Comparison of ENCODE assay signal across 8 mouse cellular contexts in the genomic region with DNA sequence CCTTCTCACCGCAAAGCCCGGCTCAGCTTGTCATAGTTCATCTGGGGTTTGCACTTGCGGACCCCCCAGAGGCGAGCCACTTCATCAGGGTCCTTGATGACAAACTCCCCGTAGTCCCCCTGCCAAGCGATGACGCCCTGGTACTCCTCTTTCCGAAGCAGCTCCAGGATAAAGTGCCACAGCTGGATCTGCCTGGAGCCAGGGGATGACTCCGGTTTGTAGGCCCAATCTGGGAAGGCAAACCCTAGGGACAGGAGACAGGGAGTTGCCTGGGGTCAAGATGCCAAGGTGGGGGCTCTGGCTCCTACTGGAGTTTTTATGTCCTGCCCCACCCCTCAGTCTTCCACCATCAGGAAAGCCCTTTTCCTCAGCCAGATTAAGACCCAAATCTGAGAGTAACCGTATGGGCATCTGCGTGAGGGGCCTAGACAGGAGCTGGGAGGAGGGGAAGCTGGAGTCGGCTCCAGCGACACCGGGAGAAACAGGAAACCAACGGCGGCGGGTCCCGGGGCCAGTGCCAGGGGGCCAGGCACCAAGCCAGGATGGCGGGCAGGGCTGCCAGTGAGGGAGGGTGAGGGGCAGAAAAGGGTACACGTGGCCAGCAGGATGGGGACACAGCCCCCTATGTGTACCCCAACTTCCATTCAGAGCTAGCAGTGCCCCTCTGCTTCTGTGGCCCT. TPM values are rescaled to one million over a fixed set of nuclear protein-coding genes. Genes with fewer than 3 reads are reported as not detected.
DNase-seq lines count a peak whose midpoint lies in the region; ATAC-seq and TF ChIP-seq lines count a peak whose summit lies in the region.

No protein-coding gene starts in this region.

- TF ChIP-seq CTCF in olfactory bulb, adult 2 months (IDR thresholded peaks at IDR 0.05; ENCODE audit: insufficient read depth, low read depth, low read length), result no peak

- 46% methylated on average over 20 of the region's 20 CpGs for WGBS in kidney, embryonic 14.5 days
- WGBS in liver, embryonic 11.5 days, result 70% methylated on average over 20 of the region's 20 CpGs
- 15% methylated on average over 20 of the region's 20 CpGs for WGBS in olfactory bulb, adult 2 months

- 0 out of 2 replicates have a peak, but pooled peaks have one; percentile 18 for TF ChIP-seq POLR2A in olfactory bulb, adult 2 months (IDR thresholded peaks at IDR 0.05; ENCODE audit: insufficient read depth, low read depth, low read length)

- no peaks in the 10 kb centered on the region for H3K9me3 ChIP-seq in kidney, embryonic 14.5 days (ENCODE audit: control insufficient read depth, low read length)
- no peaks in the 10 kb centered on the region for H3K9me3 ChIP-seq in liver, embryonic 11.5 days (ENCODE audit: control insufficient read depth, low read length)

- no peak for ATAC-seq in kidney, embryonic 14.5 days (ENCODE audit: low FRiP score, low TSS enrichment)
- ATAC-seq in liver, embryonic 11.5 days (replicated peaks; ENCODE audit: low FRiP score), result no peak
- ATAC-seq in CD4-positive, CD25-positive, alpha-beta regulatory T cell, adult 4 months, result no peak

- peak overlapping the region; percentile 73 for H3K4me3 ChIP-seq in kidney, embryonic 14.5 days (ENCODE audit: low read length)
- H3K4me3 ChIP-seq in liver, embryonic 11.5 days (ENCODE audit: low read depth, low read length), result peak overlapping the region; percentile 26; the same call in 1 of the 2 replicates
- peak overlapping the region; percentile 87 for H3K4me3 ChIP-seq in olfactory bulb, adult 2 months (ENCODE audit: insufficient read depth, low read depth, low read length)

- H3K36me3 ChIP-seq in kidney, embryonic 14.5 days (ENCODE audit: control insufficient read depth, insufficient read depth, low read length), result peaks cover 41% of the 10 kb centered on the region
- peaks cover 27% of the 10 kb centered on the region for H3K36me3 ChIP-seq in liver, embryonic 11.5 days (ENCODE audit: control insufficient read depth, insufficient read depth, low read length)

- DNase-seq in cerebellum, adult 9-10 months, result peak; percentile 63
- no peak for DNase-seq in cerebellum, adult 11-12 months
- peak; percentile 70 for DNase-seq in adrenal gland, postnatal 10 days
- peak; percentile 72 for DNase-seq in frontal cortex, postnatal 14 days (ENCODE audit: low spot score in 2 of 2)
- DNase-seq in liver, embryonic 11.5 days (ENCODE audit: low spot score), result no peak

- H3K4me2 ChIP-seq in kidney, embryonic 14.5 days (replicated peaks; ENCODE audit: low read depth, low read length), result peak overlapping the region; percentile 94
- H3K4me2 ChIP-seq in liver, embryonic 11.5 days, result peak overlapping the region; percentile 91

- no peaks in the 10 kb centered on the region for H3K27me3 ChIP-seq in kidney, embryonic 14.5 days (ENCODE audit: control insufficient read depth, insufficient read depth, low read length)
- H3K27me3 ChIP-seq in liver, embryonic 11.5 days (replicated peaks; ENCODE audit: control insufficient read depth, insufficient read depth, low read length), result no peaks in the 10 kb centered on the region

- H3K9ac ChIP-seq in kidney, embryonic 14.5 days (ENCODE audit: low read depth, low read length), result peak overlapping the region; percentile 90; the same call in 1 of the 2 replicates
- H3K9ac ChIP-seq in liver, embryonic 11.5 days (ENCODE audit: low read depth, low read length), result peak overlapping the region; percentile 20; the same call in 1 of the 2 replicates

- H3K4me1 ChIP-seq in kidney, embryonic 14.5 days (ENCODE audit: control insufficient read depth, insufficient read depth, low read length), result peaks cover 38% of the 10 kb centered on the region
- peaks cover 30% of the 10 kb centered on the region for H3K4me1 ChIP-seq in liver, embryonic 11.5 days (replicated peaks; ENCODE audit: control insufficient read depth, insufficient read depth, low read length)
- H3K4me1 ChIP-seq in olfactory bulb, adult 2 months (ENCODE audit: control insufficient read depth, insufficient read depth, low read length), result peaks cover 54% of the 10 kb centered on the region

- H3K27ac ChIP-seq in kidney, embryonic 14.5 days (ENCODE audit: low read depth, low read length), result peak overlapping the region; percentile 27; the same call in 1 of the 2 replicates
- no peak overlapping the region for H3K27ac ChIP-seq in liver, embryonic 11.5 days (ENCODE audit: low read depth, low read length)
- H3K27ac ChIP-seq in olfactory bulb, adult 2 months (ENCODE audit: insufficient read depth, low read depth, low read length), result peak overlapping the region; percentile 87

RNA-seq across cellular contexts. Expression of a gene that starts 4.3 kb away (rescaled TPM):
- total RNA-seq in adrenal gland, postnatal 10 days (2021), result 10 to 100 TPM; 33.0 to 42.3 TPM
- 22.4 and 28.8 TPM in 2 replicates for polyA plus RNA-seq in kidney, embryonic 14.5 days (2014; fragmentation: Nextera tagmentation; extraction: Ambion mirVana)
- polyA plus RNA-seq in liver, embryonic 11.5 days (2014; fragmentation: Nextera tagmentation; extraction: Ambion mirVana), result 13.8 and 16.4 TPM in 2 replicates
- polyA plus RNA-seq in olfactory bulb, adult 2 months (2012; ENCODE audit: insufficient read depth, insufficient read length, low replicate concordance, missing spikeins), result not detected in 2 replicates
- under 1 TPM; 0.22 to 0.42 TPM for polyA plus RNA-seq in CD4-positive, CD25-positive, alpha-beta regulatory T cell, adult 4 months (2017; shearing (Covaris generic))

RNA-seq across cellular contexts. Expression of a gene that starts 8.6 kb away (rescaled TPM):
- total RNA-seq in adrenal gland, postnatal 10 days (2021), result 10 to 100 TPM; 92.5 to 96.7 TPM
- polyA plus RNA-seq in kidney, embryonic 14.5 days (2014; fragmentation: Nextera tagmentation; extraction: Ambion mirVana), result 15.7 and 18.5 TPM in 2 replicates
- polyA plus RNA-seq in liver, embryonic 11.5 days (2014; fragmentation: Nextera tagmentation; extraction: Ambion mirVana), result 11.0 and 13.0 TPM in 2 replicates
- not detected in 2 replicates for polyA plus RNA-seq in olfactory bulb, adult 2 months (2012; ENCODE audit: insufficient read depth, insufficient read length, low replicate concordance, missing spikeins)
- 10 to 100 TPM in 1 of 2 experiments, 1 to 10 TPM in 1; 8.9 to 11.3 TPM for polyA plus RNA-seq in CD4-positive, CD25-positive, alpha-beta regulatory T cell, adult 4 months (2017; shearing (Covaris generic))

RNA-seq across cellular contexts. Expression of a gene that starts 21.3 kb away (rescaled TPM):
- 100 to 1,000 TPM in 1 of 2 experiments, 10 to 100 TPM in 1; 92.7 to 116 TPM for total RNA-seq in adrenal gland, postnatal 10 days (2021)
- polyA plus RNA-seq in kidney, embryonic 14.5 days (2014; fragmentation: Nextera tagmentation; extraction: Ambion mirVana), result 36.0 and 47.2 TPM in 2 replicates
- polyA plus RNA-seq in liver, embryonic 11.5 days (2014; fragmentation: Nextera tagmentation; extraction: Ambion mirVana), result 21.6 and 25.2 TPM in 2 replicates
- polyA plus RNA-seq in olfactory bulb, adult 2 months (2012; ENCODE audit: insufficient read depth, insufficient read length, low replicate concordance, missing spikeins), result 41.9 TPM in 1 of 2 replicates, not detected in the other
- polyA plus RNA-seq in CD4-positive, CD25-positive, alpha-beta regulatory T cell, adult 4 months (2017; shearing (Covaris generic)), result 10 to 100 TPM; 24.1 to 27.2 TPM

RNA-seq across cellular contexts. Expression of a gene that starts 25.0 kb away (rescaled TPM):
- 10 to 100 TPM in 1 of 2 experiments, 1 to 10 TPM in 1; 9.2 to 11.8 TPM for total RNA-seq in adrenal gland, postnatal 10 days (2021)
- 2.2 and 4.2 TPM in 2 replicates for polyA plus RNA-seq in kidney, embryonic 14.5 days (2014; fragmentation: Nextera tagmentation; extraction: Ambion mirVana)
- 4.0 and 4.2 TPM in 2 replicates for polyA plus RNA-seq in liver, embryonic 11.5 days (2014; fragmentation: Nextera tagmentation; extraction: Ambion mirVana)
- not detected in 2 replicates for polyA plus RNA-seq in olfactory bulb, adult 2 months (2012; ENCODE audit: insufficient read depth, insufficient read length, low replicate concordance, missing spikeins)
- polyA plus RNA-seq in CD4-positive, CD25-positive, alpha-beta regulatory T cell, adult 4 months (2017; shearing (Covaris generic)), result 1 to 10 TPM; 2.8 to 3.0 TPM

RNA-seq across cellular contexts. Expression of a gene that starts 25.8 kb away (rescaled TPM):
- total RNA-seq in adrenal gland, postnatal 10 days (2021), result 10 to 100 TPM; 14.8 to 16.9 TPM
- 8.7 and 10.8 TPM in 2 replicates for polyA plus RNA-seq in kidney, embryonic 14.5 days (2014; fragmentation: Nextera tagmentation; extraction: Ambion mirVana)
- polyA plus RNA-seq in liver, embryonic 11.5 days (2014; fragmentation: Nextera tagmentation; extraction: Ambion mirVana), result 19.6 and 21.1 TPM in 2 replicates
- polyA plus RNA-seq in olfactory bulb, adult 2 months (2012; ENCODE audit: insufficient read depth, insufficient read length, low replicate concordance, missing spikeins), result not detected in 2 replicates
- 10 to 100 TPM; 23.6 to 29.8 TPM for polyA plus RNA-seq in CD4-positive, CD25-positive, alpha-beta regulatory T cell, adult 4 months (2017; shearing (Covaris generic))

Comparison
In these comparisons a context has a peak if more than half of its experiments do, and no peak if none do; other contexts are left out.
1. DNase-seq: peak in cerebellum, adult 9-10 months (single experiment), adrenal gland, postnatal 10 days (single experiment) and frontal cortex, postnatal 14 days (2 of 2); none in cerebellum, adult 11-12 months (single experiment) and liver, embryonic 11.5 days (single experiment).
2. H3K4me3 ChIP-seq: peak in every context shown above with its lines; median percentile 87 in olfactory bulb, adult 2 months; 73 in kidney, embryonic 14.5 days; 26 in liver, embryonic 11.5 days.
3. RNA of a gene that starts 4.3 kb away (polyA plus RNA-seq): 22.4 to 28.8 TPM in kidney, embryonic 14.5 days and 13.8 to 16.4 TPM in liver, embryonic 11.5 days; 0.22 to 0.42 TPM in CD4-positive, CD25-positive, alpha-beta regulatory T cell, adult 4 months and not detected in olfactory bulb, adult 2 months; every median in the first group is over 10 times any median in the second.